Mouse (Mus musculus) liver, embryonic 14.5 days (tissue): Measurements from ENCODE around the gene Elmo2. TPM values are rescaled to one million over a fixed set of nuclear protein-coding genes. Genes with fewer than 3 reads are reported as not detected.

ENCODE experiments used
- ATAC-seq: fragments of 200-750 bp; cut with Nextera tagmentation; 2 replicates; pipeline ENCODE4 v1.8.0; 2017; ENCODE audit warnings: moderate number of reproducible peaks, mild to moderate bottlenecking, moderate library complexity; ENCODE audit not compliant: insufficient read depth
- DNase-seq, 3 experiments: peaks; one replicate each; pipeline ENCODE4 v3.0.0-alpha.2; 2012 to 2013; ENCODE audit warnings: low read depth in 3 of 3, low spot score in 3 of 3
- H3K27ac ChIP-seq: fragments of 300-500 bp; sonication (generic); 2 replicates; pipeline ENCODE4 v1.5.1; 2014; ENCODE audit warnings: moderate library complexity, mild to moderate bottlenecking, control low read depth, inconsistent platforms
- H3K27me3 ChIP-seq: fragments of 300-500 bp; sonication (generic); 2 replicates; pipeline ENCODE4 v1.6.1; 2014; ENCODE audit warnings: mild to moderate bottlenecking, low read length, moderate library complexity; ENCODE audit not compliant: control insufficient read depth, insufficient read depth
- H3K36me3 ChIP-seq: fragments of 300-500 bp; sonication (generic); replicated peaks from 2 replicates; pipeline ENCODE4 v1.6.1; 2014; ENCODE audit warnings: low read depth; ENCODE audit not compliant: control insufficient read depth, insufficient read depth
- H3K4me1 ChIP-seq, 2 experiments: fragments of 200-500 bp in 1 of 2; fragments of 300-500 bp in 1 of 2; sonication (generic) in 1 of 2; replicated peaks; 2 replicates each; pipeline ENCODE4 v1.6.1; 2012 to 2014; ENCODE audit warnings: antibody characterized with exemption in 1 of 2, inconsistent platforms in 1 of 2, low read length in 1 of 2; ENCODE audit not compliant: control insufficient read depth in 2 of 2, insufficient read depth in 2 of 2
- H3K4me2 ChIP-seq: fragments of 300-500 bp; sonication (generic); 2 replicates; pipeline ENCODE4 v1.6.1; 2014; ENCODE audit warnings: low read depth, mild to moderate bottlenecking, control low read depth, moderate library complexity
- H3K4me3 ChIP-seq, 2 experiments: fragments of 200-500 bp in 1 of 2; fragments of 300-500 bp in 1 of 2; sonication (generic) in 1 of 2; 2 replicates each; pipeline ENCODE4 v1.5.1; 2012 to 2014; ENCODE audit warnings: low read depth in 2 of 2, low read length in 2 of 2, mild to moderate bottlenecking in 2 of 2, control low read depth in 1 of 2, inconsistent platforms in 1 of 2, moderate library complexity in 1 of 2; ENCODE audit not compliant: insufficient read depth in 1 of 2
- H3K9ac ChIP-seq: fragments of 300-500 bp; sonication (generic); replicated peaks from 2 replicates; pipeline ENCODE4 v1.6.1; 2014; ENCODE audit warnings: mild to moderate bottlenecking, control low read depth, moderate library complexity
- H3K9me3 ChIP-seq: fragments of 300-500 bp; sonication (generic); 2 replicates; pipeline ENCODE4 v1.6.1; 2016; ENCODE audit warnings: low read length, mixed read lengths; ENCODE audit not compliant: control insufficient read depth
- CTCF ChIP-seq: IDR thresholded peaks from 2 replicates; pipeline ENCODE4 v1.5.1; 2016; ENCODE audit warnings: antibody characterized with exemption, low read depth, control low read depth
- EP300 ChIP-seq: IDR thresholded peaks from 2 replicates; pipeline ENCODE4 v1.6.1; 2016; ENCODE audit warnings: antibody characterized with exemption, low read depth
- WGBS: fragments of 180-500 bp; shearing (Covaris S2); extraction: QIAGEN DNeasy Blood & Tissue Kit; methylation state at CpG from one replicate; pipeline ENCODE4 v1.1.7; 2014; ENCODE audit not compliant: insufficient replicate concordance; 5-methylcytosine and 5-hydroxymethylcytosine counted together
- polyA plus RNA-seq, 2 experiments: library from polyadenylated mRNA; depleted of rRNA in 1 of 2; stranded (reverse) in 1 of 2; unstranded in 1 of 2; fragments of >200 nt; fragmentation: Nextera tagmentation in 1 of 2; extraction: Ambion mirVana in 1 of 2; gene quantifications; 2 replicates each; pipeline versions ENCODE4 v1.2.1 to v1.2.3; 2012 to 2014

The Elmo2 gene
- polyA plus RNA-seq, 2 experiments, result 10.2 to 13.1 TPM

GRCm38 (mm10) chr2:165332610-165333210, 6.4 kb upstream of the Elmo2 start:
- TF ChIP-seq EP300 (no peak), CTCF (no peak)

DNA sequence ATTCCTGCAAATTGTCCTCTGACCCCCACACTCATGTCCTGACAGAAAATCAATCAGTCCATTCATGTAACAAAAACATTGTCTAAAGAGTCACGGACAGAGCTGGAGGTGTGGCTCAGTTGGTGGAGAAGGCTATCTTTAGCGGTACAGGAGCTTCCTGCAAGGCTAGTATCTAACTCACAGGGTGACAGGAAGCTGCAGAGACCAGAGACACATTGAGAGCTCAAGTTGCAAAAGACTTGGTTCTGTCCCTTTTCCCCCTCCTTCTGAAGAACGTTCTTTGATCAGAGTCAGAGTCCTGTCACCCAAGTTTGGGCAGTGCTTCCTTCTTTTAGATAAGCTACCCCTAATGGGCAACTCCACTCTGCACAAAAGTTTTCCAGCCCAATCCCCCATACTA, 3.4 kb upstream of the Elmo2 start:
- H3K4me1 ChIP-seq, result peaks cover 14 to 16% of the 10 kb centered on the region in 2 experiments
- H3K9ac ChIP-seq, result no peak overlapping the region
- no peak overlapping the region for H3K27ac ChIP-seq
- H3K36me3 ChIP-seq, result no peaks in the 10 kb centered on the region
- no peaks in the 10 kb centered on the region for H3K9me3 ChIP-seq
- H3K27me3 ChIP-seq, result no peaks in the 10 kb centered on the region
- 0% methylated on average over 3 of the region's 3 CpGs for WGBS
- DNase-seq (no peak), ATAC-seq (no peak)
- H3K4me2 ChIP-seq, result no peak overlapping the region
- no peak for TF ChIP-seq EP300
- TF ChIP-seq CTCF, result no peak
- H3K4me3 ChIP-seq, result no peak overlapping the region

More at GRCm38 (mm10) chr2:165332610-165333210, 6.4 kb upstream of the Elmo2 start:
- DNase-seq, result no peak
- Histone ChIP-seq H3K27me3 (no peaks in the 10 kb centered on the region), H3K36me3 (no peaks in the 10 kb centered on the region), H3K4me3 (no peak overlapping the region), H3K4me2 (no peak overlapping the region), H3K9ac (no peak overlapping the region), H3K27ac (no peak overlapping the region), H3K4me1 (peaks cover 0 to 2% of the 10 kb centered on the region in 2 experiments; a peak in 2 of 4 replicates), H3K9me3 (no peaks in the 10 kb centered on the region)
- 38% methylated on average over 14 of the region's 14 CpGs for WGBS
- peak; percentile 26; the same call in 1 of the 2 replicates for ATAC-seq

DNA sequence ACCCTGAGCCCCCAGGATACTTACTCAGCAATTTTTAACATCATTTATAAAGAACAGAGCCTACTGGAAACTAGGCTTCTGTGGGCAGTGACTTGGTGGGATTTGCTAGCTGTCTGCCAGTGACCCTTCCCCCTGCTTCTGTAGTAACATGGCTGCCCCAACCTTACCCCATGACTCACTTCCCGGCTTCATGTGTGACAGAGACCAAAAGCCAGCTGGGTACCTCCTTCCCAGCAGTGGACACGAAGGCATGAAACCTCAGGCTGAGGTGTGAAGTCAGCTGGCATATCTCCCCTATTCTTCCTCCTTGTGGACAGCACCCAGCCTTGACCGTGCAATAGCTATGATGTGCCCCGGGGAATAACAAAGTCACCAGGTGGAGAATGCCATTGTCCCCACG, 2.5 kb upstream of the Elmo2 start:
- Histone ChIP-seq H3K27ac (no peak overlapping the region), H3K4me2 (no peak overlapping the region), H3K4me1 (peaks cover 14 to 16% of the 10 kb centered on the region in 2 experiments), H3K9ac (no peak overlapping the region), H3K36me3 (no peaks in the 10 kb centered on the region), H3K27me3 (no peaks in the 10 kb centered on the region), H3K9me3 (no peaks in the 10 kb centered on the region), H3K4me3 (no peak overlapping the region)
- DNase-seq (no peak), ATAC-seq (no peak)
- 61% methylated on average over 5 of the region's 5 CpGs for WGBS
- TF ChIP-seq CTCF (no peak), EP300 (no peak)

DNA sequence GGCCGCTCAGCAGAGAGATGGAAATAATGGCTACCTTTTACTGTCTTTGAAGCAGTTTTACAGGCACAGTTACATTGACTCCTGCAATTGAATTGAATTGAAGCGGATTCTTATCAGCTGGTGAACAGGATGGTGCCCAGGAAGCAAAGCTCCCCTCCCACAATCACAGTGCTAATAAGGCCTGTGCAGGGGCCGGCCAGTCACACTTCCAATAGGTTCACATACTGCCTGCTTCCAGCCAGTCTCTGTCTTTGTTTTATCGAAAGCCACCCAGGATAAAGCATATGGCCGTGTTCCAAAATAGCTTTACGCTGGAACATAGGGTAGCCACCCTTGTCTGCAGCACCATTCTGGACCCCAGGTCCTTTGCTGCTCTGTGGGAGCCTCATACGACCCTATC, 1.1 kb upstream of the Elmo2 start:
- no peaks in the 10 kb centered on the region for H3K9me3 ChIP-seq
- TF ChIP-seq CTCF (no peak), EP300 (no peak)
- no peak overlapping the region for H3K27ac ChIP-seq
- H3K9ac ChIP-seq, result no peak overlapping the region
- H3K36me3 ChIP-seq, result no peaks in the 10 kb centered on the region
- peak overlapping the region; percentile 94 for H3K4me2 ChIP-seq
- peak overlapping the region in 1 of 2 experiments; percentile 75; a peak in 2 of 4 replicates for H3K4me3 ChIP-seq
- H3K27me3 ChIP-seq, result no peaks in the 10 kb centered on the region
- peaks cover 14 to 22% of the 10 kb centered on the region in 2 experiments for H3K4me1 ChIP-seq
- ATAC-seq, result no peak
- DNase-seq, result no peak
- 47% methylated on average over 7 of the region's 7 CpGs for WGBS

DNA sequence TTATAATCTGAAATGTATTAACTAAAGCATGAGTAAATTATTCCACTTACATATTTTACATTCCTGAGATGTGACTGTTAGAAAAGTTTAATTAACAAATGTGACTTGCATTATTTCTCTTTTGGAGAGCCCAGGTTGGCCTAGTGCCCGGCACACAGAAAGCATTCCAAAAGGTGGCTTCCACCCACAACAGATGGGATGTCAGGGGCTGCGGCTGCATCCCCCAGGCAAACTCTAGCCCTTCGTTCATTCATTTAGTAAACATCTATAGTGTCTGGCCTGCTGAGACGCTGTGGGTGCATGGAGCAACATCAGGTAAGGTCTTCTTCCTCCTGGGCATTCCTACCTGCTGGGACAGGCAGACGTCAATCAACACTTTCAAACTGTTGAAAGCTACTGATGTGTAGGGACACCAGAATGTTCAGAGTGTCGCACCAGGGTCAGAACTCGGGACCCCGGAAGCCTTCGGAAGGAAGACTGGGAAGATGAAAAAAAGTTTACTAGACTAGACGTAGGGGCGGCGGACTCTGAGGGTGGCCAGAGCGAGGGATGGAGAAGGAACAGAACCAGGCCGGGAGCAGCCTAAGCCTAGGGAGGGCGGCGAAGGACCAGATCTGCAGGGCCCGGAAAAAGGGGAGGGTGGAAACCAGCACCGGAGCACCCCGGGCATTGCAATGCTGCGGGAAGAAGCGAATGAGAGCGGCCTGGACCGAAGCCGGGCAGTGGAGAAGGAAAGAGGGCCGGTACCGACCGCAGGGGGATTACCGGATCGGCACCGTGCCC, 567 bp downstream of the Elmo2 start:
- Histone ChIP-seq H3K27ac (no peak overlapping the region), H3K4me1 (peaks cover 14 to 30% of the 10 kb centered on the region in 2 experiments), H3K9me3 (no peaks in the 10 kb centered on the region), H3K36me3 (no peaks in the 10 kb centered on the region), H3K4me3 (peak overlapping the region; percentile 59 to 75), H3K27me3 (no peaks in the 10 kb centered on the region), H3K9ac (peak overlapping the region; percentile 66), H3K4me2 (peak overlapping the region; percentile 94)
- DNase-seq (no peak), ATAC-seq (peak; percentile 47)
- TF ChIP-seq EP300, result no peak
- no peak for TF ChIP-seq CTCF
- WGBS, result 4% methylated on average over 29 of the region's 30 CpGs
